Mouse (Mus musculus): Measurements from ENCODE around the gene Usp44. TPM values are rescaled to one million over a fixed set of nuclear protein-coding genes. Genes with fewer than 3 reads are reported as not detected.

Gene Usp44
- total RNA-seq (2014; rRNA removed) = 0.05 and 0.09 TPM in 2 replicates
- not detected in 2 replicates for polyA plus RNA-seq (2015; fragmentation: Nextera tagmentation; extraction: Ambion mirVana)

- Histone ChIP-seq H3K27me3 (ENCODE audit: insufficient read depth, low read length) (peaks cover 19% of the 10 kb centered on the region), H3K36me3 (ENCODE audit: insufficient read depth, low read length) (no peaks in the 10 kb centered on the region), H3K9me3 (ENCODE audit: low read length) (no peaks in the 10 kb centered on the region), H3K4me1 (ENCODE audit: insufficient read depth, low read length) (peaks cover 12% of the 10 kb centered on the region), H3K9ac (replicated peaks; ENCODE audit: low read length, poor library complexity, severe bottlenecking) (no peak within 1 kb of the TSS), H3K4me3 (ENCODE audit: low read depth, low read length) (no peak within 1 kb of the TSS), H3K4me2 (ENCODE audit: low read depth, low read length, poor library complexity, severe bottlenecking) (no peak within 1 kb of the TSS), H3K27ac (ENCODE audit: low read depth, low read length) (no peak within 1 kb of the TSS)
- ATAC-seq (ENCODE audit: low FRiP score) (no peak), DNase-seq (ENCODE audit: low spot score) (no peak)
- WGBS = 21% methylated on average over 22 of the region's 22 CpGs
- no peak for TF ChIP-seq CTCF (IDR thresholded peaks at IDR 0.05)
These were observed at the start of gene Usp44 for GRCm38 (mm10) chr10:93830931-93831729. Gene Usp44, plus strand, starts transcription at chr10:93831555.

- Histone ChIP-seq H3K9ac (replicated peaks; ENCODE audit: low read length, poor library complexity, severe bottlenecking) (no peak overlapping the region), H3K4me1 (ENCODE audit: insufficient read depth, low read length) (no peaks in the 10 kb centered on the region), H3K36me3 (ENCODE audit: insufficient read depth, low read length) (no peaks in the 10 kb centered on the region), H3K9me3 (ENCODE audit: low read length) (no peaks in the 10 kb centered on the region), H3K4me2 (ENCODE audit: low read depth, low read length, poor library complexity, severe bottlenecking) (no peak overlapping the region), H3K27me3 (ENCODE audit: insufficient read depth, low read length) (no peaks in the 10 kb centered on the region), H3K4me3 (ENCODE audit: low read depth, low read length) (no peak overlapping the region), H3K27ac (ENCODE audit: low read depth, low read length) (no peak overlapping the region)
- 51% methylated on average over 15 of the region's 15 CpGs for WGBS
- ATAC-seq (ENCODE audit: low FRiP score) = no peak
- DNase-seq (ENCODE audit: low spot score) = no peak
- no peak for TF ChIP-seq CTCF (IDR thresholded peaks at IDR 0.05)
These were observed 47.9 kb upstream of the Usp44 start for GRCm38 (mm10) chr10:93783216-93784013.

GRCm38 (mm10) chr10:93799711-93800362 lies 31.5 kb upstream of the Usp44 start:
- H3K27me3 ChIP-seq (ENCODE audit: insufficient read depth, low read length) = no peaks in the 10 kb centered on the region
- no peaks in the 10 kb centered on the region for H3K36me3 ChIP-seq (ENCODE audit: insufficient read depth, low read length)
- DNase-seq (ENCODE audit: low spot score) (peak; percentile 20), ATAC-seq (ENCODE audit: low FRiP score) (no peak)
- no peak for TF ChIP-seq CTCF (IDR thresholded peaks at IDR 0.05)
- H3K4me3 ChIP-seq (ENCODE audit: low read depth, low read length) = no peak overlapping the region
- no peak overlapping the region for H3K9ac ChIP-seq (replicated peaks; ENCODE audit: low read length, poor library complexity, severe bottlenecking)
- no peak overlapping the region for H3K27ac ChIP-seq (ENCODE audit: low read depth, low read length)
- no peak overlapping the region for H3K4me2 ChIP-seq (ENCODE audit: low read depth, low read length, poor library complexity, severe bottlenecking)
- WGBS = 78% methylated on average over 8 of the region's 8 CpGs
- no peaks in the 10 kb centered on the region for H3K9me3 ChIP-seq (ENCODE audit: low read length)
- H3K4me1 ChIP-seq (ENCODE audit: insufficient read depth, low read length) = no peaks in the 10 kb centered on the region

GRCm38 (mm10) chr10:93800363-93800722 lies 31.0 kb upstream of the Usp44 start:
- H3K4me1 ChIP-seq (ENCODE audit: insufficient read depth, low read length) = no peaks in the 10 kb centered on the region
- H3K4me2 ChIP-seq (ENCODE audit: low read depth, low read length, poor library complexity, severe bottlenecking) = no peak overlapping the region
- no peak for DNase-seq (ENCODE audit: low spot score)
- H3K9me3 ChIP-seq (ENCODE audit: low read length) = no peaks in the 10 kb centered on the region
- no peak overlapping the region for H3K27ac ChIP-seq (ENCODE audit: low read depth, low read length)
- WGBS = 77% methylated on average over 4 of the region's 4 CpGs
- H3K36me3 ChIP-seq (ENCODE audit: insufficient read depth, low read length) = no peaks in the 10 kb centered on the region
- no peak for TF ChIP-seq CTCF (IDR thresholded peaks at IDR 0.05)
- H3K4me3 ChIP-seq (ENCODE audit: low read depth, low read length) = no peak overlapping the region
- H3K9ac ChIP-seq (replicated peaks; ENCODE audit: low read length, poor library complexity, severe bottlenecking) = no peak overlapping the region
- ATAC-seq (ENCODE audit: low FRiP score) = no peak
- H3K27me3 ChIP-seq (ENCODE audit: insufficient read depth, low read length) = no peaks in the 10 kb centered on the region

- Histone ChIP-seq H3K27me3 (ENCODE audit: insufficient read depth, low read length) (no peaks in the 10 kb centered on the region), H3K4me3 (ENCODE audit: low read depth, low read length) (no peak overlapping the region), H3K4me1 (ENCODE audit: insufficient read depth, low read length) (no peaks in the 10 kb centered on the region), H3K4me2 (ENCODE audit: low read depth, low read length, poor library complexity, severe bottlenecking) (no peak overlapping the region), H3K9me3 (ENCODE audit: low read length) (no peaks in the 10 kb centered on the region), H3K27ac (ENCODE audit: low read depth, low read length) (no peak overlapping the region), H3K9ac (replicated peaks; ENCODE audit: low read length, poor library complexity, severe bottlenecking) (no peak overlapping the region), H3K36me3 (ENCODE audit: insufficient read depth, low read length) (no peaks in the 10 kb centered on the region)
- no peak for TF ChIP-seq CTCF (IDR thresholded peaks at IDR 0.05)
- WGBS = 90% methylated on average over 5 of the region's 5 CpGs
- ATAC-seq (ENCODE audit: low FRiP score) = no peak
- no peak for DNase-seq (ENCODE audit: low spot score)
These were observed 30.5 kb upstream of the Usp44 start for GRCm38 (mm10) chr10:93800895-93801294.

Measured in midbrain, postnatal 0 days (tissue).